8 mouse cellular contexts compared by ENCODE assay signal in the genomic region with DNA sequence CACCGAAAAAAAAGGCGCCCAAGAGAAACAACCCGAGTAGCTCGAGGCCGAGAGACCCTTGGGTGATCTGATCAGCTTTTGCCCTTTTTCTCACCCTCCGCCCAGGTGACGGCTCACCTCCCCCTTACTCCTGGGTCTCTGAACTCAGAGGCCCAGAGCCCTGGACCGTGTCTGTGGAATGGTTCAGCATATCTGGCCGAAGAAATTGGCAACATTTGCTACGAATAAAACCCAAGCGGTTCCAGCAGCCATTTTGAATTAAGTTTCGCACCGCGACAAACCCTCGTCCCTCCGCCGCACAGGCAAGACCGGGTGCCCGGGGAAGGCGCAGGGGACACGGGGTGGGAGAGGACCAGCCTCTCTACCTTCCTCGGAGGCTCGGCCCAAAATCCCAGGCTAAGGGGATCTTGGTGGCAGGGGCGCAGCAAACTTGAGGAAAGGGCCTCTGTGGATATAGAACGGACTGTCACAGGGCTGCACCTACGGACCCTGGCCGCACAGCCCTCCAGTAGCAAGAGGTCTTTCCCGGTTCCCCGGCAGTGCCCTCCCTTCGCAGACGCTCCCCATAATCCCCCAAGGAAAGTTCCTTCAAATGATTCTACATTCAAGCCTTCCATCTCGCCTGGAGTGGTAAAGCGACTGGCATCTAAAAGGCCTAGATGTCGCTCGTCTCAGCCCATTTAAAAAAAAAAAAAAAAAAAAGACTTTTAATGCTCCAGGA. TPM values are rescaled to one million over a fixed set of nuclear protein-coding genes. Genes with fewer than 3 reads are reported as not detected.
DNase-seq lines count a peak whose midpoint lies in the region; ATAC-seq lines count a peak whose summit lies in the region.

No protein-coding gene starts in this region.

- H3K27me3 ChIP-seq in forebrain, embryonic 14.5 days (replicated peaks; ENCODE audit: control insufficient read depth, insufficient read depth, low read length) = peaks cover 39% of the 10 kb centered on the region
- H3K27me3 ChIP-seq in intestine, embryonic 15.5 days (replicated peaks) = no peaks in the 10 kb centered on the region
- peaks cover 54% of the 10 kb centered on the region for H3K27me3 ChIP-seq in midbrain, embryonic 10.5 days (ENCODE audit: low read depth, poor library complexity, severe bottlenecking)

- DNase-seq in heart, adult 11 months = peak; percentile 89
- DNase-seq in heart, postnatal 25 days (ENCODE audit: low spot score) = no peak
- DNase-seq in R1 (ENCODE audit: low read depth, low spot score) = peak; percentile 39
- no peak for DNase-seq in forebrain, embryonic 14.5 days (ENCODE audit: low spot score)
- peak; percentile 73 for DNase-seq in midbrain, embryonic 10.5 days (ENCODE audit: low spot score)
- DNase-seq in yolk sac, embryonic 10.5 days (ENCODE audit: low spot score) = no peak
- no peak for DNase-seq in ovary, postnatal 14 days (ENCODE audit: low spot score)

- no peak for ATAC-seq in forebrain, embryonic 14.5 days
- ATAC-seq in intestine, embryonic 15.5 days = no peak

- H3K9ac ChIP-seq in forebrain, embryonic 14.5 days (ENCODE audit: low read length) = peak overlapping the region; percentile 59
- peak overlapping the region; percentile 74 for H3K9ac ChIP-seq in intestine, embryonic 15.5 days

- H3K4me1 ChIP-seq in forebrain, embryonic 14.5 days (ENCODE audit: control insufficient read depth, insufficient read depth, low read length) = no peaks in the 10 kb centered on the region; the same call in none of the 2 replicates
- H3K4me1 ChIP-seq in intestine, embryonic 15.5 days (replicated peaks) = no peaks in the 10 kb centered on the region
- H3K4me1 ChIP-seq in midbrain, embryonic 10.5 days = peaks cover 80% of the 10 kb centered on the region

- no peaks in the 10 kb centered on the region for H3K9me3 ChIP-seq in forebrain, embryonic 14.5 days (replicated peaks; ENCODE audit: control insufficient read depth, low read length)
- H3K9me3 ChIP-seq in intestine, embryonic 15.5 days = no peaks in the 10 kb centered on the region
- H3K9me3 ChIP-seq in midbrain, embryonic 10.5 days (replicated peaks) = no peaks in the 10 kb centered on the region

- no peak overlapping the region for H3K27ac ChIP-seq in forebrain, embryonic 14.5 days (ENCODE audit: low read depth, low read length)
- H3K27ac ChIP-seq in intestine, embryonic 15.5 days = peak overlapping the region; percentile 78
- H3K27ac ChIP-seq in midbrain, embryonic 10.5 days (replicated peaks) = peak overlapping the region; percentile 99

- intact Hi-C loops in heart, postnatal 25 days (cut with DNase I) = loop anchor here (5.0 kb wide), 1 partner anchor 57 kb away; no protein-coding TSS in a partner anchor

- peak overlapping the region; percentile 80 for H3K4me2 ChIP-seq in forebrain, embryonic 14.5 days (ENCODE audit: low read length)
- H3K4me2 ChIP-seq in intestine, embryonic 15.5 days (replicated peaks) = peak overlapping the region; percentile 80

- WGBS in forebrain, embryonic 14.5 days = 2% methylated on average over 35 of the region's 35 CpGs
- WGBS in intestine, embryonic 15.5 days = 3% methylated on average over 35 of the region's 35 CpGs
- WGBS in midbrain, embryonic 10.5 days = 1% methylated on average over 35 of the region's 35 CpGs

- peak overlapping the region; percentile 58 for H3K4me3 ChIP-seq in forebrain, embryonic 14.5 days (ENCODE audit: low read depth, low read length)
- H3K4me3 ChIP-seq in intestine, embryonic 15.5 days (replicated peaks) = peak overlapping the region; percentile 70
- H3K4me3 ChIP-seq in midbrain, embryonic 10.5 days = peak overlapping the region; percentile 75

- no peaks in the 10 kb centered on the region for H3K36me3 ChIP-seq in forebrain, embryonic 14.5 days (ENCODE audit: control insufficient read depth, insufficient read depth, low read length)
- H3K36me3 ChIP-seq in intestine, embryonic 15.5 days = no peaks in the 10 kb centered on the region
- peaks cover 6% of the 10 kb centered on the region; the same call in 1 of the 2 replicates for H3K36me3 ChIP-seq in midbrain, embryonic 10.5 days

RNA-seq across cellular contexts. Expression of gene Meis1, which starts 4.2 kb away (rescaled TPM):
- total RNA-seq in heart, postnatal 25 days (2021) = 10 to 100 TPM; 26.5 to 31.4 TPM
- polyA plus RNA-seq in forebrain, embryonic 14.5 days (2014; fragmentation: Nextera tagmentation; extraction: Ambion mirVana) = 19.2 and 20.1 TPM in 2 replicates
- polyA plus RNA-seq in intestine, embryonic 15.5 days (2015; fragmentation: Nextera tagmentation; extraction: Ambion mirVana) = 106 and 112 TPM in 2 replicates
- 44.5 and 48.0 TPM in 2 replicates for polyA plus RNA-seq in midbrain, embryonic 10.5 days (2016; fragmentation: Nextera tagmentation; extraction: Ambion mirVana)

Comparison
In these comparisons a context has a peak if more than half of its experiments do, and no peak if none do; other contexts are left out.
1. DNase-seq: peak in heart, adult 11 months (single experiment), R1 (single experiment) and midbrain, embryonic 10.5 days (single experiment); none in heart, postnatal 25 days (single experiment), forebrain, embryonic 14.5 days (single experiment), yolk sac, embryonic 10.5 days (single experiment) and ovary, postnatal 14 days (single experiment).
2. Peak in every context shown above with its lines, with median percentiles within 50 percentile points of each other: H3K4me3 ChIP-seq.